Mouse (Mus musculus) R1 (cell line): Measurements from ENCODE around the gene Gm10912.
"Not testable (repeated sequence)": the region's sequence is repeated elsewhere in the genome, so short reads cannot be mapped to it uniquely, and the experiment has no call there.

Experiments used
- DNase-seq: peaks from one replicate; pipeline ENCODE4 v3.0.0-alpha.2; 2018; ENCODE audit warnings: low read depth, low spot score

Gene Gm10912

DNA sequence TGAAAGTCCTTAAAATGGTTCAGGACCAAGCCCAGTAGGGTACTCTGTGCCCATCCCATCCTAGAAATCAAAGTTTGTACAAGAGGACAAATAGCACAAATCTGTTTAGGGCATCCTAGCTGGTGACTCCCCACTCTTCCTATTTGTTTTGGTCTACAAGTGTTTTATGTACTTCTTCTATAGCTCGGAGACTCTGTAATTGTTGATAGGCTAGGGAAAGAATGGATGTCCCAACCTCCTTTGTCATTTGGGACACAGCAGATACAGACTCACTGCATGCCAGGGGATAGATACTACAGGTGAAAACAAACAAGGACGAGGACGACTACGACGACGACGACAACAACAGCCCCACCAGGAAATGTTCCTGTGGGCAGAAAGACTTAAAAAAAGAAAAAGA, 2.8 kb downstream of the Gm10912 start, which contains the start of gene Gm10799:
TSS of gene Gm10799 (minus strand) at position 101 of the 400 bp plus-strand sequence.
- not testable (repeated sequence) for DNase-seq

- DNase-seq, result peak; percentile 80
Measured at GRCm38 (mm10) chr2:104069704-104070185, 4.1 kb downstream of the Gm10912 start, which contains the start of gene Cd59b. Gene Cd59b, plus strand, starts transcription at chr2:104069849.

GRCm38 (mm10) chr2:104078285-104078684, 12.7 kb downstream of the Gm10912 start:
- DNase-seq, result not testable (repeated sequence)

GRCm38 (mm10) chr2:104081436-104082050, 15.9 kb downstream of the Gm10912 start:
- not testable (repeated sequence) for DNase-seq

DNA sequence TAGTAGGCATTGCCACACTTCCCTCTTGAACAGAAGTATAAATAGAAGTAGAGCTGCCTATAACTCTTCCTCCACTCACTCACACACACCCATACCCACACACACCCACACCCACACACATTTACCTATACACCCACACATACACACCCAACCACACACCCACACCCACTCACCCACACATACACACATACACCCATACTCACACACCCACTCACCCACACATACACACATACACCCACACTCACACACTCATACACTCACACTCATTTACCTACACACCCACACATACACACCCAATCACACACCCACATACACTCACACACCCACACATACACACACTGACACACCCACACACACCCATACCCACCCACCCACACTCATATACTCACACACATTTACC, 16.8 kb downstream of the Gm10912 start:
- no peak for DNase-seq

GRCm38 (mm10) chr2:104084027-104084426, 18.4 kb downstream of the Gm10912 start:
- not testable (repeated sequence) for DNase-seq

DNA sequence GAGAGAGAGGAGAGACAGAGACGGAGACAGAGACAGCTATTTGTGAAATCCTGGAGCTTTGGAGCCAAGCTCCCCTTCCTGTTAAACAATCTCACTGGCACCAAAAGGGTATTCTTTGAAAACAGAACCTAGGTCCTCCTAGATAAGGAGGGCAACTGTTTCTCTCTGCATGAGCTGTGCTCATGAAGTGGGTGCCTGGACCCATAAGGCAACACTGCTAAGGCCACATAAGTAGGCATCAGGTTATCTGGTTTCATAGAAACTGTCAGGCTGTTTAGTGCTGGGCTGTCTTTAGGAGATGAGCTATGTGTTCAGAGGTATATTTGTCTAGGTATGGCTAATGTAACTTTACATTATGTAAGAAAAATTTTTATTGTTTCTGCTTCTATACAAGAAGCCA, 21.9 kb downstream of the Gm10912 start:
- DNase-seq, result not testable (repeated sequence)

- no peak for DNase-seq
Measured at GRCm38 (mm10) chr2:104093305-104093704, 27.7 kb downstream of the Gm10912 start.

DNA sequence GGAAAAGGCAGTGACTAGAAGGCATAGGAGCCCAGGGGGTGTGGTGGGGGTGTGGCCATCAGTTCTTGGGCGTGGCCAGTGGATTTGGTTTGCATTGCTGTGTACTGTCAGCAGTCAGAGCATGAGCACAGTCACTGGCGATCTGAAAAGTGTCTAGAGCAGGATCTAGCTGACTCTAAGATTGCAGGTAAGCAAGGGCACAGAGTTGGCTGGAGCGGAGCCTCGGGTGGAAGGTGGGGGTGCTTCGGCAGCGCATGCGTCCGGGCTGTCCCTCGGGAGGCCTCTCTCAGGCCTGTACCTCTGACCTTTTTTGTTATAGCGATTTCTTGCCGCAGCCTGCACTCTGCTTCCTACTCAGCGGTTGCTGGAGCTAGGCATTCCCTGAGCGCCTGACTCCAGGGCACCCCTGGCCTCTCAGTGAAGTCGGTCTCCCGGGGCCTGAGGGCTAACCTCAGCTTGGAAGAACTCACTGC, 30.2 kb downstream of the Gm10912 start, which contains the start of gene Cd59a:
TSS of gene Cd59a (plus strand) at position 61 of the 473 bp plus-strand sequence.
- peak; percentile 91 for DNase-seq

- DNase-seq, result peak; percentile 25
Measured at GRCm38 (mm10) chr2:104096256-104096655, 30.6 kb downstream of the Gm10912 start.

- DNase-seq, result peak; percentile 34
Measured at GRCm38 (mm10) chr2:104096796-104097195, 31.2 kb downstream of the Gm10912 start.

GRCm38 (mm10) chr2:104097396-104097795, 31.8 kb downstream of the Gm10912 start:
- not testable (repeated sequence) for DNase-seq

DNA sequence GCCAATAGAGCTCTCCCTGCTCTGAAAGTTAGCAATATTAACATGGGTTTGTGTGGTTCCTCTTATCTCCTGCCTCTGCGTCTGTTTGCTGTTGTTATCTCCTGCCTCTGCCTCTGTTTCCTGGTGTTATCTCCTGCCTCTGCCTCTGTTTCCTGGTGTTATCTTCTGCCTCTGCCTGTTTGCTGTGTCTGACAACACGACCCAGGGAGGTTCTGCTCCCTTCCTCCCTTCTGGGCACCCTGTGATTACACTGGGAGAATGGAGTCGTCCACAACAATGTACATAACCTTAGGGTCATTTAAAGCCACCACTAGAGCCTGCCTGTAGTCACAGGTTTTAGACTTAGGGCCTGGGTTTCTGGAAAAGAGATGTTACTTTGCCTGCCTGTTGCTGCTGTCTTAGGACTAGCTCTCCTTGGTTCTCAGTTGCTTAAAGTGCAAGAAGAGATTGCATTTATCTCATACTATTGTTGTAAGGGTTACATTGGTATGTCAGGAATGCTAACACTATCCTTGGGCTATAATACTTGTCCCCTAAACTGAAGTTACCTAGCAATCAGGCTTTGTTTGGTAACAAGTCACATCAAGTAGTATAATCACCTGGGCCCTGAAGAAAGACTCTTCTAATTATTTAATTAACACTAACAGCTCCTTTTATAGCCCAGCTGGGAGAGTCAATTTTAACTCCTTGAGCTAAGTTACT, 33.1 kb downstream of the Gm10912 start:
- DNase-seq, result peak; percentile 76

GRCm38 (mm10) chr2:104099231-104099585, 33.6 kb downstream of the Gm10912 start:
- no peak for DNase-seq

- no peak for DNase-seq
Measured at GRCm38 (mm10) chr2:104099946-104100345, 34.3 kb downstream of the Gm10912 start.

GRCm38 (mm10) chr2:104104800-104105199, 39.2 kb downstream of the Gm10912 start:
- no peak for DNase-seq

GRCm38 (mm10) chr2:104109021-104109420, 43.4 kb downstream of the Gm10912 start:
- DNase-seq, result not testable (repeated sequence)

DNA sequence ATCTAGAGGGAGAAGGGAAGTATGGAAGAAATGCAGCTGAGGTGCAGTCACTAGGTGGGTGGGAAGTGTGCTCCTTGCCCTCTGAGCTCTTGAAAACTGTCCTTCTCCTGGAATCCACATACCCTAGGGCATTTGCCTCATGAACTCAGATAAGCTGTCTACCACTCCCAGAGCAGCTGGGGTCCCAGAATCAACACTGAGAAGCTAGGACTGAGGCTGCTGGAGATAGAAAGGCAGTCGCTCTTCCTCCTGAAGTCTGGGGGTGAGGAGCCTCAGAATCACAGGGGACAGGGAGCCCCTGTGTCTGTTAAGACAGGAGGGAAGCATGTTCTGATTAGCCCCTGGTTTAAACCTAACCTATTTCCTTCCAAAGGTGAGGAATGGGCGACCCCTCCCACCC, 43.9 kb downstream of the Gm10912 start:
- DNase-seq, result peak; percentile 69

GRCm38 (mm10) chr2:104110031-104110430, 44.4 kb downstream of the Gm10912 start:
- DNase-seq, result no peak

GRCm38 (mm10) chr2:104111170-104111797, 45.7 kb downstream of the Gm10912 start:
- DNase-seq, result not testable (repeated sequence)

- DNase-seq, result not testable (repeated sequence)
Measured at GRCm38 (mm10) chr2:104113563-104113962, 47.9 kb downstream of the Gm10912 start.

DNA sequence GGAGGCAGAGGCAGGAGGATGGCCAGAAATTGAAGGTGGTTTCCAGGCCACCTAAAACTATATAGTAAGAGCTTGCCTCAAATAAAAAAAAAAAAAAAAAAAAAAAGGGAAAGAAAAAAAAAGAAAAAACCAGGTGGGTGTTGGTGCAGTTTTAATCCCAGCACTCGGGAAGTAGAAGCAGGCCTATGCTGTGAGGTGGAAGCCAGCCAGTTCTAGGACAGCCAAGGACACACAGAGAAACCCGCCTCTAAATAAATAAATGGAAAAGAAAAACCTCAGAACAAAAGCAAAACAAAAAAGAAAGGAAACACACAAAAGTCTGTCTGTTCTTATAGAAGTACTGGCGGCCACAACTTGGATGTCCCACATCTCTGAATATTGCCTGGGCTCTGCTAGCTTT, 49.3 kb downstream of the Gm10912 start:
- DNase-seq, result no peak
